Comparison of ENCODE assay signal across 15 mouse cellular contexts in the genomic region with DNA sequence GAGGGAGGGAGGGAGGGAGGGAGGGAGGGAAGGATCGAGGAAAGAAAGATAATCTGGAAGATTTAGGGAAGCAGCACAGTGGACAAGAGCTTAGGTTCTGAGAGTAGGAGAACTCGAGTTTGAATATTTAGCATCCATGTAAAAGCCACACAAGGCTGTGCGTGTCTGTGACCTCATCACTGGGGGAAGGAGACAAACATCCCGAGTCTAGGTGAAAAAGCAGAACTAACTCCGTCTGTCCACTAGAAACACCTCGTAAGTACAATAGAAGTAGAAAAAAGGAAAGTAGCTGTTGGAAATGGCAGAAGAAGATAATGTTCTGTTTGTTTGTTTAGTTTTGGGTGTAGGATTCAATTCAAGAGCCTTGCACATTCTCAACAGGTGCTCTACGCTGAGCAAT.
"Had no signal": no experiment of that assay in that cellular context is flagged by ENCODE, and none has a peak within 500 bp of the region (broad histone marks: within the 10 kb centered on the region; RNA-seq: fewer than 3 reads in every experiment).

No protein-coding gene starts in this region.

- DNase-seq: kidney, adult 11 months; kidney, adult 8-10 months; kidney, postnatal 14 days; kidney, postnatal 4 days; layer of hippocampus, adult 9-11 months; layer of hippocampus, postnatal 36 days; liver, postnatal 0 days; lung, embryonic 14.5 days; right cerebral cortex, adult 18-20 months; right cerebral cortex, postnatal 14 days; right cerebral cortex, postnatal 4 days; thymus, adult 18-20 months; thymus, postnatal 36 days had no signal

- ATAC-seq: liver, postnatal 0 days; lung, postnatal 0 days; midbrain, embryonic 15.5 days had no signal
